Mouse (Mus musculus) olfactory bulb, adult 2 months (tissue): Measurements from ENCODE around the gene Bok.

ENCODE experiments used
- CTCF ChIP-seq: fragments of 200-500 bp; IDR thresholded peaks from 2 replicates; pipeline ENCODE4 v1.5.1; 2012; ENCODE audit warnings: low read depth, mild to moderate bottlenecking, low read length, moderate library complexity; ENCODE audit not compliant: insufficient read depth
- POLR2A ChIP-seq: fragments of 200-500 bp; IDR thresholded peaks from 2 replicates; pipeline ENCODE4 v1.6.1; 2012; ENCODE audit warnings: mild to moderate bottlenecking, low read depth, low read length, moderate library complexity; ENCODE audit not compliant: insufficient read depth

DNA sequence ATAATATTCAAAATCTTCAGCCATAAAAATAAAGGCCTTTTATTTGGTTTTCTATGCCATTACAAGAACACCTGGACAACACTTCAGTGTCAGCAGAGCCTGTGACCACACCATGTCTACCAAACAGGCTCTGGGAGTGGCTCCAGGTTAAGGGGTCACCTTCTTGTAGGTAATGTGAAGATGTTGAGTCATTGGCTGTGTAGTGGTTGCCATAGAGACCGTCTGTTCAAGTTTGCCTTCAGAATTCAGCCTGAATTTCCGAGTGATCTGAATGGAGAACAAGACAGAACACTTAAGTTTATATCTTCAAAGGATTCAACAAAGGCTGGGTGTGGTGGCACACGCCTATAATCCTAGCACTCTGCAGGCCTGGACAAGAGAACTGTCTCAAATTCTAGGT lies 19.9 kb downstream of the Bok start:
- TF ChIP-seq CTCF, result no peak
- TF ChIP-seq POLR2A, result no peak
